Mouse (Mus musculus) megakaryocyte, embryonic 14.5 days (primary cell): ENCODE results near the gene Fkbp15. TPM values are rescaled to one million over a fixed set of nuclear protein-coding genes. Genes with fewer than 3 reads are reported as not detected.

Experiments
- H3K27me3 ChIP-seq: replicated peaks from 2 replicates; pipeline ENCODE3; 2012; ENCODE audit warnings: inconsistent platforms
- H3K36me3 ChIP-seq: replicated peaks from 2 replicates; pipeline ENCODE3; 2012; ENCODE audit warnings: low read length, inconsistent platforms, mixed read lengths
- H3K4me1 ChIP-seq: 2 replicates; pipeline ENCODE4 v1.6.1; 2012; ENCODE audit warnings: inconsistent platforms
- H3K4me3 ChIP-seq: replicated peaks from 2 replicates; pipeline ENCODE3; 2012; ENCODE audit warnings: moderate library complexity, mild to moderate bottlenecking, inconsistent platforms
- H3K9me3 ChIP-seq: 2 replicates; pipeline ENCODE4 v1.6.1; 2012; ENCODE audit warnings: inconsistent platforms
- FLI1 ChIP-seq: IDR thresholded peaks from 2 replicates; pipeline ENCODE4 v1.6.1; 2012; ENCODE audit warnings: low read length, inconsistent platforms, mixed read lengths
- GATA1 ChIP-seq: IDR thresholded peaks from 3 replicates; pipeline ENCODE4 v1.6.1; 2012; ENCODE audit warnings: mixed read lengths, low read length, inconsistent platforms, borderline replicate concordance
- polyA plus RNA-seq: library from polyadenylated mRNA; stranded (reverse); fragments of >175 nt; gene quantifications from 2 replicates; pipeline ENCODE4 v1.2.3, GENCODE M21; 2012; ENCODE audit warnings: low replicate concordance; ENCODE audit not compliant: insufficient read depth

Gene Fkbp15
- polyA plus RNA-seq, 1 experiment: 13.1 TPM

- Histone ChIP-seq H3K36me3 (peaks cover 94% of the 10 kb centered on the region), H3K27me3 (no peaks in the 10 kb centered on the region), H3K4me1 (peaks cover 41% of the 10 kb centered on the region), H3K4me3 (no peak overlapping the region), H3K9me3 (no peaks in the 10 kb centered on the region)
- no peak for TF ChIP-seq FLI1
- no peak for TF ChIP-seq GATA1
Observed at GRCm38 (mm10) chr4:62300001-62300400, 60.3 kb downstream of the Fkbp15 start.

- Histone ChIP-seq H3K36me3 (peaks cover 85% of the 10 kb centered on the region), H3K4me3 (no peak overlapping the region), H3K9me3 (no peaks in the 10 kb centered on the region), H3K4me1 (peaks cover 38% of the 10 kb centered on the region), H3K27me3 (no peaks in the 10 kb centered on the region)
- TF ChIP-seq GATA1: no peak
Observed at GRCm38 (mm10) chr4:62297280-62298130, 62.8 kb downstream of the Fkbp15 start.

- Histone ChIP-seq H3K9me3 (no peaks in the 10 kb centered on the region), H3K4me1 (peaks cover 46% of the 10 kb centered on the region), H3K36me3 (peaks cover 57% of the 10 kb centered on the region), H3K4me3 (no peak overlapping the region), H3K27me3 (no peaks in the 10 kb centered on the region)
- TF ChIP-seq GATA1: no peak
- TF ChIP-seq FLI1: no peak
Observed at GRCm38 (mm10) chr4:62294741-62295140, 65.6 kb downstream of the Fkbp15 start.

- Histone ChIP-seq H3K4me1 (peaks cover 45% of the 10 kb centered on the region), H3K9me3 (no peaks in the 10 kb centered on the region), H3K27me3 (no peaks in the 10 kb centered on the region), H3K36me3 (peaks cover 45% of the 10 kb centered on the region), H3K4me3 (no peak overlapping the region)
- TF ChIP-seq FLI1 (no peak), GATA1 (no peak)
Observed at GRCm38 (mm10) chr4:62293219-62293861, 67.0 kb downstream of the Fkbp15 start.

GRCm38 (mm10) chr4:62292461-62293180 lies 67.7 kb downstream of the Fkbp15 start:
- TF ChIP-seq GATA1 (no peak), FLI1 (no peak)
- Histone ChIP-seq H3K27me3 (peaks cover under 1% of the 10 kb centered on the region), H3K4me1 (peaks cover 43% of the 10 kb centered on the region), H3K9me3 (no peaks in the 10 kb centered on the region), H3K4me3 (no peak overlapping the region), H3K36me3 (peaks cover 40% of the 10 kb centered on the region)

GRCm38 (mm10) chr4:62290816-62291505 lies 69.4 kb downstream of the Fkbp15 start:
- no peak for TF ChIP-seq GATA1
- TF ChIP-seq FLI1: no peak
- Histone ChIP-seq H3K4me1 (peaks cover 43% of the 10 kb centered on the region), H3K27me3 (peaks cover 3% of the 10 kb centered on the region), H3K9me3 (no peaks in the 10 kb centered on the region), H3K36me3 (peaks cover 23% of the 10 kb centered on the region), H3K4me3 (no peak overlapping the region)

- no peak overlapping the region for H3K4me3 ChIP-seq
- H3K4me1 ChIP-seq: peaks cover 40% of the 10 kb centered on the region
- TF ChIP-seq FLI1 (no peak), GATA1 (no peak)
- H3K9me3 ChIP-seq: no peaks in the 10 kb centered on the region
- H3K27me3 ChIP-seq: peaks cover 3% of the 10 kb centered on the region
- H3K36me3 ChIP-seq: peaks cover 12% of the 10 kb centered on the region
Observed at GRCm38 (mm10) chr4:62289226-62289625, 71.1 kb downstream of the Fkbp15 start.

GRCm38 (mm10) chr4:62286992-62287900 lies 73.1 kb downstream of the Fkbp15 start:
- peaks cover 10% of the 10 kb centered on the region for H3K27me3 ChIP-seq
- TF ChIP-seq GATA1 (no peak), FLI1 (no peak)
- peak overlapping the region; percentile 95 for H3K4me3 ChIP-seq
- peaks cover 2% of the 10 kb centered on the region for H3K36me3 ChIP-seq
- peaks cover 58% of the 10 kb centered on the region for H3K4me1 ChIP-seq
- H3K9me3 ChIP-seq: no peaks in the 10 kb centered on the region
